In the genomic region with DNA sequence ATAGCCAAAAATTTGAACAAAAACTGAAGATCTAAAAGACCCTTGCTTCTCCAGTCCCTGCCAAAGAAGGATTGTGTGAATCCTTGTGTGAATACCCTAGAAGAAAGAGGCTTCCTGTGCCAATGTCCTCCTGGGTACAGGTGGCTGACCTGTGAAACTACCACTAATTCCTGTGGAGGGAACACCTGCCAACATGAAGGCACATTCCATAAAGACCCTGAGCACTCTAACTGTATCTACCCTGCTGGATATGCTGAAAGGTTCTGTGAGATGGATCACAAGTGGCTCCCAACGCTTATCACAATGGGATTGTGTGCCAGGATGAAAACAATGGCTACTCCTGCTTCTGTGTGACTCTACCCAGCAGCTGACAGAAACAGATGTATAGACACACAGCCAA, we compare ENCODE assay signal across 22 mouse cellular contexts.
A peak's percentile ranks its signal among the peaks of the same experiment; 100 is the strongest.
DNase-seq lines count a peak whose midpoint lies in the region; TF ChIP-seq lines count a peak whose summit lies in the region.
"Had no signal": no experiment of that assay in that cellular context is flagged by ENCODE, and none has a peak within 500 bp of the region (broad histone marks: within the 10 kb centered on the region; RNA-seq: fewer than 3 reads in every experiment).

No protein-coding gene starts in this region.

- no peak for TF ChIP-seq CTCF in layer of hippocampus, adult 2 months (conservative IDR thresholded peaks at IDR 0.05)

- no peak overlapping the region for H3K4me3 ChIP-seq in layer of hippocampus, adult 2 months
- H3K4me3 ChIP-seq: embryonic facial prominence, embryonic 12.5 days; embryonic facial prominence, embryonic 15.5 days; gastrocnemius, adult 2 months; heart, embryonic 12.5 days; heart, embryonic 15.5 days; hindbrain, embryonic 10.5 days; hindbrain, embryonic 13.5 days had no signal

- no peak overlapping the region for H3K27ac ChIP-seq in layer of hippocampus, adult 2 months
- H3K27ac ChIP-seq: embryonic facial prominence, embryonic 12.5 days; embryonic facial prominence, embryonic 15.5 days; gastrocnemius, adult 2 months; heart, embryonic 15.5 days; hindbrain, embryonic 10.5 days; hindbrain, embryonic 13.5 days had no signal

- peak; percentile 74 for DNase-seq in brain, adult 2 months (ENCODE audit: low read depth, low spot score)
- DNase-seq in cerebellum, adult 18-20 months, result peak; percentile 41 to 48
- DNase-seq in cerebellum, adult 9-10 months, result peak; percentile 78
- peak; percentile 40 to 70 for DNase-seq in cerebellum, postnatal 14 days
- no peak for DNase-seq in heart, adult 9 months (ENCODE audit: low spot score in 2 of 2)
- no peak for DNase-seq in layer of hippocampus, adult 2 months (ENCODE audit: low spot score in 2 of 2)
- DNase-seq in Muller cell, postnatal 12 days (ENCODE audit: inconsistent ontology term), result no peak
- DNase-seq: adrenal gland, postnatal 10 days; adrenal gland, postnatal 36 days; forebrain, postnatal 0 days; gastrocnemius, adult 2 months; gastrocnemius, postnatal 14 days; heart, postnatal 10 days; heart, postnatal 36 days; kidney, adult 18-20 months; kidney, adult 9 months had no signal

Comparison
In these comparisons a context has a peak if more than half of its experiments do, and no peak if none do; other contexts are left out.
1. DNase-seq: peak in brain, adult 2 months (single experiment), cerebellum, adult 18-20 months (2 of 2), cerebellum, adult 9-10 months (single experiment) and cerebellum, postnatal 14 days (2 of 2); none in heart, adult 9 months (0 of 2), layer of hippocampus, adult 2 months (0 of 2) and Muller cell, postnatal 12 days (single experiment).